Mouse (Mus musculus) embryonic facial prominence, embryonic 15.5 days (tissue): ENCODE results near the gene Pop7. TPM values are rescaled to one million over a fixed set of nuclear protein-coding genes. Genes with fewer than 3 reads are reported as not detected.

Experiments
- ATAC-seq: fragments of 200-750 bp; cut with Nextera tagmentation; 2 replicates; pipeline ENCODE4 v1.8.0; 2017; ENCODE audit warnings: low read depth, moderate TSS enrichment; ENCODE audit not compliant: insufficient number of reproducible peaks, low FRiP score, low TSS enrichment
- H3K27ac ChIP-seq: fragments of 300-500 bp; sonication (generic); replicated peaks from 2 replicates; pipeline ENCODE4 v1.5.1; 2015; ENCODE audit warnings: mild to moderate bottlenecking, inconsistent platforms
- H3K27me3 ChIP-seq: fragments of 300-500 bp; sonication (generic); 2 replicates; pipeline ENCODE4 v1.6.1; 2015; ENCODE audit warnings: inconsistent platforms
- H3K36me3 ChIP-seq: fragments of 300-500 bp; sonication (generic); 2 replicates; pipeline ENCODE4 v1.6.1; 2015; ENCODE audit warnings: mild to moderate bottlenecking, inconsistent platforms
- H3K4me1 ChIP-seq: fragments of 300-500 bp; sonication (generic); 2 replicates; pipeline ENCODE4 v1.6.1; 2015; ENCODE audit warnings: inconsistent platforms
- H3K4me2 ChIP-seq: fragments of 300-500 bp; sonication (generic); replicated peaks from 2 replicates; pipeline ENCODE4 v1.6.1; 2015; ENCODE audit warnings: mild to moderate bottlenecking, inconsistent platforms
- H3K4me3 ChIP-seq: fragments of 300-500 bp; sonication (generic); replicated peaks from 2 replicates; pipeline ENCODE4 v1.5.1; 2015; ENCODE audit warnings: mild to moderate bottlenecking, inconsistent platforms
- H3K9ac ChIP-seq: fragments of 300-500 bp; sonication (generic); 2 replicates; pipeline ENCODE4 v1.6.1; 2015; ENCODE audit warnings: inconsistent platforms
- H3K9me3 ChIP-seq: fragments of 300-500 bp; sonication (generic); replicated peaks from 2 replicates; pipeline ENCODE4 v1.6.1; 2016; ENCODE audit warnings: inconsistent platforms
- WGBS: fragments of 180-500 bp; shearing (Covaris S2); methylation state at CpG from one replicate; pipeline ENCODE4 v1.1.7; 2015; 5-methylcytosine and 5-hydroxymethylcytosine counted together
- polyA plus RNA-seq: library from polyadenylated mRNA; unstranded; fragments of >200 nt; fragmentation: Nextera tagmentation; extraction: Ambion mirVana; gene quantifications from 2 replicates; pipeline ENCODE4 v1.2.1, GENCODE M21; 2015

The Pop7 gene
- polyA plus RNA-seq, 1 experiment from 2014 or later: 45.9 TPM

- H3K27ac ChIP-seq: 0 out of 2 replicates have a peak overlapping the region, but pooled peaks have one; percentile 41
- WGBS: 56% methylated on average over 16 of the region's 16 CpGs
- no peak for ATAC-seq
Observed at GRCm38 (mm10) chr5:137526192-137526936, 24.0 kb upstream of the Pop7 start.

DNA sequence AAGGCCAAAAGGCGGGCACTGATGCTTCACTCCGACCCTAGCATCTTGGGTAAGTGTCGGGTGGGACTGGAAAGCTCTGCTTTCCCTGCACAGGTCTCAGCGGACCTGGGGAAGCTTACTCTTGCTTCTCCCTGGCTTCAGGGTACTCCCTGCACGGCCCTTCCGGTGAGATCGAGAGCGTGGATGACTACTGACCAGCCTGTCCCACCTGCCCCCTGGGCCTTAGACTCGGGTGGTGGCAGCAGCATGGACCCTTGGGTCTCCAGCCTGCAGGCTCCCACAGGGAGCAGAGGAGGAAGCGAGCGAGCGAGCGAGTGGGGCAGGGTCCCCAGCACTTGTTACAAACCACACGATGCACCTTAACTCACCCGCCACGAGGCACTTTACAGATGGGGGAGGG is 23.2 kb upstream of the Pop7 start:
- Histone ChIP-seq H3K4me2 (no peak overlapping the region), H3K36me3 (peaks cover 94% of the 10 kb centered on the region), H3K9me3 (no peaks in the 10 kb centered on the region), H3K9ac (no peak overlapping the region), H3K27ac (peak overlapping the region; percentile 17; the same call in 1 of the 2 replicates), H3K4me1 (peaks cover 43% of the 10 kb centered on the region), H3K4me3 (no peak overlapping the region), H3K27me3 (no peaks in the 10 kb centered on the region)
- 77% methylated on average over 16 of the region's 16 CpGs for WGBS
- ATAC-seq: no peak

More at GRCm38 (mm10) chr5:137526192-137526936, 24.0 kb upstream of the Pop7 start:
- Histone ChIP-seq H3K27me3 (no peaks in the 10 kb centered on the region), H3K9me3 (no peaks in the 10 kb centered on the region), H3K36me3 (peaks cover 86% of the 10 kb centered on the region), H3K4me3 (no peak overlapping the region), H3K4me2 (no peak overlapping the region), H3K9ac (no peak overlapping the region), H3K4me1 (peaks cover 45% of the 10 kb centered on the region)

- Histone ChIP-seq H3K27ac (peak overlapping the region; percentile 17; the same call in 1 of the 2 replicates), H3K4me2 (no peak overlapping the region), H3K36me3 (peaks cover 97% of the 10 kb centered on the region), H3K4me3 (no peak overlapping the region), H3K4me1 (peaks cover 35% of the 10 kb centered on the region), H3K9ac (no peak overlapping the region), H3K27me3 (no peaks in the 10 kb centered on the region), H3K9me3 (no peaks in the 10 kb centered on the region)
- 86% methylated on average over 13 of the region's 13 CpGs for WGBS
- no peak for ATAC-seq
Observed at GRCm38 (mm10) chr5:137524671-137525070, 22.4 kb upstream of the Pop7 start.

GRCm38 (mm10) chr5:137524251-137524515 is 21.9 kb upstream of the Pop7 start:
- no peak overlapping the region for H3K4me2 ChIP-seq
- no peak for ATAC-seq
- H3K27me3 ChIP-seq: no peaks in the 10 kb centered on the region
- peaks cover 30% of the 10 kb centered on the region for H3K4me1 ChIP-seq
- no peaks in the 10 kb centered on the region for H3K9me3 ChIP-seq
- no peak overlapping the region for H3K27ac ChIP-seq
- 85% methylated on average over 8 of the region's 8 CpGs for WGBS
- H3K36me3 ChIP-seq: peaks cover 97% of the 10 kb centered on the region
- H3K9ac ChIP-seq: no peak overlapping the region
- no peak overlapping the region for H3K4me3 ChIP-seq

DNA sequence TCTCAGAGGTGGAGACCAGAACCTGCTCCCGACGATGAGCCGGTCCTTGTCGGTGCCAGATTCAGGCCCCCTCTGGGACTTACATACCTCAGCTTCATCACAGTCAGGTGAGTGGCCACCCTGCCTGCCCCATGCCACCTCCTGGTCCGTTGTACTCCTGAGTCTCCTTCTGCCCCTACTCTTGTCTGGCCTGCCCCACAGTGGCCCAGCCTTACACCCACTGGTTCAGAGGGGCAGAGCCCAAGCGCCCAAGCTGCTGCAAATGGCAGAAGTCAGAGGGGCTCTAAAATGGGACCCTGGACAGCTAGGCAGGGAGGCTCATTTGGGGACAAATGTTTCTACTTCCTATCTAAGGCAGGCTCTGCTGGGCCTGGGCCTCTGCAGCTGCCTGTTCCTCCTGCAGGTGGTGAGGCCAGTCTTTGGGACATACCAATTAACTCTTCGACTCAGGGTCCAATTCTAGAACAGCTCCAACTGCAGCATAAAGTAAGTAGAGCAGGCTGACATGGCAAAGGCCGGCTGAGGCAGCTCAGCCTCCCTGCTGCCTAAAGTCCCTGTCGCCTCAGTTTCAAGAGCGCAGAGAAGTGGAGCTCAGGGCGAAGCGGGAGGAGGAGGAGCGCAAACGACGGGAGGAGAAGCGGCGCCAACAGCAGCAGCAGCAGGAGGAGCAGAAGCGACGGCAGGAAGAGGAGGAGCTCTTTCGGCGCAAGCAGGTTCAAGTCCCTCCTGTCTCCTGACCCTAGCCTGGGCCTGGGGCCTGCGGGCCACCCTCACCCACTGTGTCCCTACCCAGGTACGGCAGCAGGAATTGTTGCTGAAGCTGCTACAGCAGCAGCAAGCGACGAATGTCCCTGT is 21.3 kb upstream of the Pop7 start:
- H3K27me3 ChIP-seq: no peaks in the 10 kb centered on the region
- H3K4me2 ChIP-seq: no peak overlapping the region
- no peak overlapping the region for H3K27ac ChIP-seq
- WGBS: 82% methylated on average over 25 of the region's 25 CpGs
- no peak for ATAC-seq
- H3K36me3 ChIP-seq: peaks cover 97% of the 10 kb centered on the region
- peaks cover 24% of the 10 kb centered on the region for H3K4me1 ChIP-seq
- no peak overlapping the region for H3K4me3 ChIP-seq
- no peaks in the 10 kb centered on the region for H3K9me3 ChIP-seq
- no peak overlapping the region for H3K9ac ChIP-seq

DNA sequence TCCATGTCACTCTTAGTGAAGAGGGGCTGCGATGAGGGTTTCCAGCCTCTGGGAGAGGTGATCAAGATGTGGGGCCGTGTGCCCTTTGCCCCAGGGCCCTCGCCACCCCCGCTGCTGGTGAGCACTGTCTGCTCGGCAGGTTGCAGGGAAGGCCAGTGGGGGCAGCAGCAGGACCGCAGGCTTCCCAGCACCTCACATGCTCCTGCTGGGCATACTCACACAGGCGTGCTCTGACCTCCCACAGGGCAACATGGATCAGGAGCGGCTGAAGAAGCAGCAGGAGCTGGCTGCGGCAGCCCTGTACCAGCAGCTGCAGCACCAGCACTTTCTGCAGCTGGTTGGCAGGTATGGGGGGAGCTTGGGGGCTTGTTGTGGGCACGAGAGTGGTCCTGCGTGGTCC is 20.4 kb upstream of the Pop7 start:
- Histone ChIP-seq H3K36me3 (peaks cover 97% of the 10 kb centered on the region), H3K4me3 (no peak overlapping the region), H3K9me3 (no peaks in the 10 kb centered on the region), H3K4me1 (peaks cover 17% of the 10 kb centered on the region; the same call in 1 of the 2 replicates), H3K9ac (no peak overlapping the region), H3K4me2 (no peak overlapping the region), H3K27me3 (no peaks in the 10 kb centered on the region), H3K27ac (no peak overlapping the region)
- 74% methylated on average over 11 of the region's 11 CpGs for WGBS
- ATAC-seq: no peak

DNA sequence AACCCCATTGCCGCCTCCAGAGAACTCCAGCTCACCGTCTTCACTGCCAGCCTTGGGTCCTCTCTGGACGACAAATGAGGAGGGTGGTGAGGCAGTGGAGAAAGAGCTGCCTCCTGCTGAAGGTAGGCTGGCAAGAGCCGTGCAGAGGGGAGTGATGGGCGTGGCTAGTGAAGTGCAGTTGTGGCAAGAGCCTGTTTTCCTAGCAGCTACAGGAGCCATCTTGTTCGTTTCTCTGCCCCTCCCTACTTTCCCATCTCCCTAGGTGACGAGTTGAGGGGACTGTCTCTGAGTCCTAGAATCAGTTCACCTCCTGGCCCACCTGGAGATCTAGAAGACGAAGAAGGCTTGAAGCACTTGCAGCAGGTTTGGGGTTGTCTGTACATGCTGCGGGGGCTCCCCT is 19.5 kb upstream of the Pop7 start:
- no peak overlapping the region for H3K4me2 ChIP-seq
- H3K9ac ChIP-seq: no peak overlapping the region
- peaks cover 12% of the 10 kb centered on the region; the same call in 1 of the 2 replicates for H3K4me1 ChIP-seq
- H3K27me3 ChIP-seq: no peaks in the 10 kb centered on the region
- no peak for ATAC-seq
- H3K4me3 ChIP-seq: no peak overlapping the region
- no peak overlapping the region for H3K27ac ChIP-seq
- 78% methylated on average over 9 of the region's 9 CpGs for WGBS
- no peaks in the 10 kb centered on the region for H3K9me3 ChIP-seq
- peaks cover 93% of the 10 kb centered on the region for H3K36me3 ChIP-seq

- Histone ChIP-seq H3K9me3 (no peaks in the 10 kb centered on the region), H3K4me3 (no peak overlapping the region), H3K4me2 (no peak overlapping the region), H3K9ac (no peak overlapping the region), H3K36me3 (peaks cover 83% of the 10 kb centered on the region), H3K27me3 (no peaks in the 10 kb centered on the region), H3K27ac (no peak overlapping the region), H3K4me1 (peaks cover 5% of the 10 kb centered on the region; the same call in 1 of the 2 replicates)
- WGBS: 89% methylated on average over 27 of the region's 27 CpGs
- no peak for ATAC-seq
Observed at GRCm38 (mm10) chr5:137519691-137520550, 17.6 kb upstream of the Pop7 start.

DNA sequence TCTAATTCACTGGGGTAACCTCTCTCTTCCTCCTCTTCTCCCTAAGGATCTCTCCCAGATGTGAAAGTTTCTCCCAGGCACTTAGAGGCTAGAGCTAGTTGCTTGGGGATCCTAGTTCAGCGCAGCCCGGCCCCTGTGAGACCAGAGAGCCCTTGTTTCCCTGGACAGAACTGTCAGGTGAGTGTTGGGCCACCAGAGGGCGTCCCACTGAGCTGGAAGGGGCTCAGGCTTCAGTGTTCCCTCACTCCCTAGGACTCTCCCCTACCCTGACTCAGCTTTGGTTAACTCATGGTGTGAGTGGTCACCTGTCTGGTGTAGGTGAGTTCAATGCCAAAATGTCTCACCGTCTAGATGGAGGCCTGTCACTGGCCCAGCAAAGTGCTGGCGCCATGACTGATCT is 16.1 kb upstream of the Pop7 start, which contains the start of gene Gigyf1:
Gene Gigyf1 (plus strand): TSS at position 113 of the 400 bp plus-strand sequence.
- Histone ChIP-seq H3K27me3 (no peaks in the 10 kb centered on the region), H3K36me3 (peaks cover 68% of the 10 kb centered on the region), H3K9me3 (no peaks in the 10 kb centered on the region), H3K4me3 (no peak within 1 kb of the TSS), H3K9ac (no peak within 1 kb of the TSS), H3K27ac (no peak within 1 kb of the TSS), H3K4me2 (no peak within 1 kb of the TSS), H3K4me1 (peaks cover 18% of the 10 kb centered on the region)
- no peak for ATAC-seq
- 75% methylated on average over 5 of the region's 5 CpGs for WGBS

GRCm38 (mm10) chr5:137514811-137515210 is 12.5 kb upstream of the Pop7 start:
- ATAC-seq: no peak
- Histone ChIP-seq H3K4me2 (no peak overlapping the region), H3K4me1 (peaks cover 44% of the 10 kb centered on the region), H3K9ac (no peak overlapping the region), H3K36me3 (peaks cover 32% of the 10 kb centered on the region), H3K9me3 (no peaks in the 10 kb centered on the region), H3K4me3 (no peak overlapping the region), H3K27ac (no peak overlapping the region), H3K27me3 (no peaks in the 10 kb centered on the region)
- WGBS: 92% methylated on average over 3 of the region's 3 CpGs
